23 mouse cellular contexts compared by ENCODE assay signal in genomic region chr2:79278581-79278980, GRCm38 (mm10). TPM values are rescaled to one million over a fixed set of nuclear protein-coding genes. Genes with fewer than 3 reads are reported as not detected.
DNase-seq lines count a peak whose midpoint lies in the region; ATAC-seq lines count a peak whose summit lies in the region.
"Had no signal": no experiment of that assay in that cellular context is flagged by ENCODE, and none has a peak within 500 bp of the region (broad histone marks: within the 10 kb centered on the region; RNA-seq: fewer than 3 reads in every experiment).

No protein-coding gene starts in this region.

- no peak overlapping the region for H3K27ac ChIP-seq in midbrain, embryonic 11.5 days (ENCODE audit: low read depth, low read length)
- H3K27ac ChIP-seq in midbrain, embryonic 13.5 days = no peak overlapping the region
- H3K27ac ChIP-seq in hindbrain, embryonic 14.5 days = no peak overlapping the region

- H3K4me2 ChIP-seq in midbrain, embryonic 11.5 days = no peak overlapping the region
- H3K4me2 ChIP-seq in midbrain, embryonic 13.5 days (replicated peaks) = no peak overlapping the region
- H3K4me2 ChIP-seq in hindbrain, embryonic 14.5 days (replicated peaks) = no peak overlapping the region

- intact Hi-C loops in left cerebral cortex, postnatal 36 days (cut with DNase I) = no loop called here

- peak; percentile 70 for DNase-seq in midbrain, embryonic 11.5 days (ENCODE audit: low spot score, missing footprints)
- DNase-seq in Muller cell, postnatal 12 days (ENCODE audit: inconsistent ontology term) = peak; percentile 19
- peak; percentile 42 for DNase-seq in retina, embryonic 14.5 days (ENCODE audit: low spot score)
- peak; percentile 74 for DNase-seq in retina, postnatal 1 day
- no peak for DNase-seq in left cerebral cortex, postnatal 36 days (ENCODE audit: low spot score in 2 of 2)
- no peak for DNase-seq in hindbrain, embryonic 14.5 days (ENCODE audit: low spot score)
- no peak for DNase-seq in kidney, postnatal 10 days
- DNase-seq: adrenal gland, adult 2 months; adrenal gland, adult 8-10 months; adrenal gland, postnatal 10 days; adrenal gland, postnatal 14 days; adrenal gland, postnatal 25 days; adrenal gland, postnatal 36 days; B cell, adult 2 months; cerebellum, adult 11 months; cerebellum, adult 11-12 months; cerebellum, adult 18-20 months had no signal

- no peak overlapping the region for H3K4me3 ChIP-seq in midbrain, embryonic 11.5 days (ENCODE audit: low read depth, low read length)
- H3K4me3 ChIP-seq in midbrain, embryonic 13.5 days (replicated peaks) = no peak overlapping the region
- H3K4me3 ChIP-seq in hindbrain, embryonic 14.5 days (replicated peaks; ENCODE audit: low read length) = no peak overlapping the region

- no peak for ATAC-seq in midbrain, embryonic 11.5 days (ENCODE audit: low FRiP score)
- ATAC-seq in midbrain, embryonic 13.5 days = no peak
- no peak for ATAC-seq in hindbrain, embryonic 14.5 days (ENCODE audit: low FRiP score)
- ATAC-seq: activated CD4-positive, CD25-positive, alpha-beta regulatory T cell, adult 4 months; CD4-positive, CD25-positive, alpha-beta regulatory T cell, adult 4 months; Patski had no signal

- H3K4me1 ChIP-seq in midbrain, embryonic 11.5 days (ENCODE audit: control insufficient read depth, insufficient read depth, low read length) = no peaks in the 10 kb centered on the region
- H3K4me1 ChIP-seq in midbrain, embryonic 13.5 days (replicated peaks) = no peaks in the 10 kb centered on the region
- no peaks in the 10 kb centered on the region for H3K4me1 ChIP-seq in hindbrain, embryonic 14.5 days (replicated peaks; ENCODE audit: control insufficient read depth, insufficient read depth, low read length)

- H3K27me3 ChIP-seq in midbrain, embryonic 11.5 days (ENCODE audit: control insufficient read depth, insufficient read depth, low read length) = no peaks in the 10 kb centered on the region
- no peaks in the 10 kb centered on the region for H3K27me3 ChIP-seq in midbrain, embryonic 13.5 days
- H3K27me3 ChIP-seq in hindbrain, embryonic 14.5 days (ENCODE audit: control insufficient read depth, insufficient read depth, low read length) = no peaks in the 10 kb centered on the region
- H3K27me3 ChIP-seq: CH12.LX had no signal

- H3K36me3 ChIP-seq in midbrain, embryonic 11.5 days (ENCODE audit: control insufficient read depth, insufficient read depth, low read length) = no peaks in the 10 kb centered on the region
- H3K36me3 ChIP-seq in midbrain, embryonic 13.5 days = no peaks in the 10 kb centered on the region
- no peaks in the 10 kb centered on the region for H3K36me3 ChIP-seq in hindbrain, embryonic 14.5 days (replicated peaks; ENCODE audit: control insufficient read depth, insufficient read depth)

- no peak overlapping the region for H3K9ac ChIP-seq in midbrain, embryonic 11.5 days (ENCODE audit: low read length)
- no peak overlapping the region for H3K9ac ChIP-seq in midbrain, embryonic 13.5 days (replicated peaks)
- H3K9ac ChIP-seq in hindbrain, embryonic 14.5 days = no peak overlapping the region

- no peaks in the 10 kb centered on the region for H3K9me3 ChIP-seq in midbrain, embryonic 11.5 days (ENCODE audit: control insufficient read depth, low read length)
- no peaks in the 10 kb centered on the region for H3K9me3 ChIP-seq in midbrain, embryonic 13.5 days
- H3K9me3 ChIP-seq in hindbrain, embryonic 14.5 days (ENCODE audit: control insufficient read depth, low read length) = no peaks in the 10 kb centered on the region
- H3K9me3 ChIP-seq: G1E had no signal

RNA-seq across cellular contexts. Expression of gene Itga4, which starts 23.4 kb away (rescaled TPM):
- polyA plus RNA-seq in midbrain, embryonic 11.5 days (2014; fragmentation: Nextera tagmentation; extraction: Ambion mirVana) = 8.6 and 10.0 TPM in 2 replicates
- 3.1 TPM in 2 replicates for polyA plus RNA-seq in midbrain, embryonic 13.5 days (2015; fragmentation: Nextera tagmentation; extraction: Ambion mirVana)
- total RNA-seq in left cerebral cortex, postnatal 36 days (2021) = 10 to 100 TPM; 10.4 to 15.1 TPM
- polyA plus RNA-seq in hindbrain, embryonic 14.5 days (2014; fragmentation: Nextera tagmentation; extraction: Ambion mirVana) = 2.9 and 4.3 TPM in 2 replicates

Comparison
In these comparisons a context has a peak if more than half of its experiments do, and no peak if none do; other contexts are left out.
1. DNase-seq: peak in midbrain, embryonic 11.5 days (single experiment), Muller cell, postnatal 12 days (single experiment), retina, embryonic 14.5 days (single experiment) and retina, postnatal 1 day (single experiment); none in left cerebral cortex, postnatal 36 days (0 of 2), hindbrain, embryonic 14.5 days (single experiment) and kidney, postnatal 10 days (single experiment).